Mouse (Mus musculus) liver (tissue): ENCODE data around the gene Ndst2.

Source experiments
- DNase-seq: peaks from one replicate; pipeline ENCODE4 v3.0.0-alpha.2; 2020; ENCODE audit warnings: mixed read lengths

The Ndst2 gene

GRCm38 (mm10) chr14:20696986-20697385 lies 37.4 kb downstream of the Ndst2 start:
- DNase-seq = peak; percentile 50

GRCm38 (mm10) chr14:20695761-20696520 lies 38.4 kb downstream of the Ndst2 start:
- DNase-seq = no peak

- peak; percentile 89 for DNase-seq
These were observed 39.2 kb downstream of the Ndst2 start, which contains the start of gene Fut11 for GRCm38 (mm10) chr14:20694884-20695760. Fut11 (plus strand) TSS chr14:20694968.

- DNase-seq = peak; percentile 22
These were observed 40.0 kb downstream of the Ndst2 start for GRCm38 (mm10) chr14:20694185-20694883.

- no peak for DNase-seq
These were observed 40.7 kb downstream of the Ndst2 start for GRCm38 (mm10) chr14:20693589-20694101.

- DNase-seq = no peak
These were observed 42.6 kb downstream of the Ndst2 start for GRCm38 (mm10) chr14:20691772-20692171.

- no peak for DNase-seq
These were observed 45.4 kb downstream of the Ndst2 start for GRCm38 (mm10) chr14:20689009-20689408.

GRCm38 (mm10) chr14:20686576-20686975 lies 47.8 kb downstream of the Ndst2 start:
- no peak for DNase-seq

GRCm38 (mm10) chr14:20682498-20682897 lies 51.9 kb downstream of the Ndst2 start:
- DNase-seq = no peak

GRCm38 (mm10) chr14:20681742-20682141 lies 52.6 kb downstream of the Ndst2 start:
- no peak for DNase-seq

- DNase-seq = no peak
These were observed 56.5 kb downstream of the Ndst2 start for GRCm38 (mm10) chr14:20677906-20678305.

GRCm38 (mm10) chr14:20674064-20674833 lies 60.1 kb downstream of the Ndst2 start, which contains the start of gene Sec24c:
Sec24c (plus strand) TSS chr14:20674308.
- peak; percentile 99 for DNase-seq

GRCm38 (mm10) chr14:20673735-20674063 lies 60.7 kb downstream of the Ndst2 start:
- peak; percentile 55 for DNase-seq
